13 mouse cellular contexts compared by ENCODE assay signal in genomic region chr17:13850175-13850574, GRCm38 (mm10).
DNase-seq lines count a peak whose midpoint lies in the region; ATAC-seq and TF ChIP-seq lines count a peak whose summit lies in the region.
"Had no signal": no experiment of that assay in that cellular context is flagged by ENCODE, and none has a peak within 500 bp of the region (broad histone marks: within the 10 kb centered on the region; RNA-seq: fewer than 3 reads in every experiment).

No protein-coding gene starts in this region.

- 92% methylated on average over 2 of the region's 2 CpGs for WGBS in liver, adult 2 months
- 88% methylated on average over 2 of the region's 2 CpGs for whole genome bisulfite sequencing in liver, embryonic 11.5 days
- WGBS in forebrain, embryonic 12.5 days = 84% methylated on average over 2 of the region's 2 CpGs

- no peak overlapping the region for H3K4me2 ChIP-seq in liver, embryonic 11.5 days
- no peak overlapping the region for H3K4me2 ChIP-seq in forebrain, embryonic 12.5 days
- H3K4me2 ChIP-seq: embryonic facial prominence, embryonic 15.5 days; intestine, embryonic 15.5 days had no signal

- TF ChIP-seq CTCF in liver, adult 2 months (IDR thresholded peaks at IDR 0.05; ENCODE audit: low read depth, low read length) = peak; percentile 36; the same call in 1 of the 2 replicates

- no peaks in the 10 kb centered on the region for H3K4me1 ChIP-seq in liver, adult 2 months (ENCODE audit: control insufficient read depth, insufficient read depth, low read length)
- H3K4me1 ChIP-seq in liver, embryonic 11.5 days (replicated peaks; ENCODE audit: control insufficient read depth, insufficient read depth, low read length) = no peaks in the 10 kb centered on the region
- H3K4me1 ChIP-seq in forebrain, embryonic 12.5 days = 0 out of 2 replicates have a peak, but pooled peaks cover 6% of the 10 kb centered on the region
- H3K4me1 ChIP-seq: embryonic facial prominence, embryonic 15.5 days; intestine, embryonic 15.5 days; limb, embryonic 10.5 days had no signal

- H3K27me3 ChIP-seq in liver, adult 2 months (ENCODE audit: control insufficient read depth, insufficient read depth, low read length) = no peaks in the 10 kb centered on the region
- H3K27me3 ChIP-seq in liver, embryonic 11.5 days (replicated peaks; ENCODE audit: control insufficient read depth, insufficient read depth, low read length) = no peaks in the 10 kb centered on the region
- no peaks in the 10 kb centered on the region for H3K27me3 ChIP-seq in forebrain, embryonic 12.5 days
- H3K27me3 ChIP-seq: embryonic facial prominence, embryonic 15.5 days; intestine, embryonic 15.5 days had no signal

- H3K9ac ChIP-seq in liver, adult 2 months (ENCODE audit: low read depth, low read length) = no peak overlapping the region
- no peak overlapping the region for H3K9ac ChIP-seq in liver, embryonic 11.5 days (ENCODE audit: low read depth, low read length)
- H3K9ac ChIP-seq in forebrain, embryonic 12.5 days = no peak overlapping the region
- H3K9ac ChIP-seq: embryonic facial prominence, embryonic 15.5 days; intestine, embryonic 15.5 days had no signal

- no peak overlapping the region for H3K4me3 ChIP-seq in liver, adult 2 months (ENCODE audit: insufficient read depth, low read depth, low read length)
- no peak overlapping the region for H3K4me3 ChIP-seq in liver, embryonic 11.5 days (ENCODE audit: low read depth, low read length)
- no peak overlapping the region for H3K4me3 ChIP-seq in forebrain, embryonic 12.5 days (replicated peaks)
- H3K4me3 ChIP-seq: embryonic facial prominence, embryonic 15.5 days; intestine, embryonic 15.5 days; limb, embryonic 10.5 days had no signal

- no peak for TF ChIP-seq POLR2A in liver, adult 2 months (IDR thresholded peaks at IDR 0.05; ENCODE audit: extremely low read depth, insufficient read depth, low read length)

- no peak overlapping the region for H3K27ac ChIP-seq in liver, adult 2 months (replicated peaks; ENCODE audit: insufficient read depth, low read depth, low read length)
- H3K27ac ChIP-seq in liver, embryonic 11.5 days (ENCODE audit: low read depth, low read length) = no peak overlapping the region
- no peak overlapping the region for H3K27ac ChIP-seq in forebrain, embryonic 12.5 days
- H3K27ac ChIP-seq: embryonic facial prominence, embryonic 15.5 days; intestine, embryonic 15.5 days; limb, embryonic 10.5 days had no signal

- no peaks in the 10 kb centered on the region for H3K9me3 ChIP-seq in liver, embryonic 11.5 days (ENCODE audit: control insufficient read depth, low read length)
- H3K9me3 ChIP-seq in forebrain, embryonic 12.5 days = no peaks in the 10 kb centered on the region
- H3K9me3 ChIP-seq: embryonic facial prominence, embryonic 15.5 days; intestine, embryonic 15.5 days; limb, embryonic 10.5 days had no signal

- DNase-seq in gastrocnemius, adult 18-20 months (ENCODE audit: low spot score) = peak; percentile 20
- no peak for DNase-seq in gastrocnemius, postnatal 25 days
- peak; percentile 17 for DNase-seq in liver, adult 2 months (ENCODE audit: extremely low read depth, low read depth, low spot score)
- no peak for DNase-seq in liver, embryonic 11.5 days (ENCODE audit: low spot score)
- DNase-seq in heart, postnatal 36 days = peak; percentile 22 to 30
- no peak for DNase-seq in embryo, embryonic 10 days (ENCODE audit: low spot score)
- DNase-seq in layer of hippocampus, adult 8-10 months (ENCODE audit: low spot score in 2 of 2) = no peak
- DNase-seq: cerebellum, adult 2 months; right cerebral cortex, adult 18-20 months had no signal

- ATAC-seq in liver, embryonic 11.5 days (replicated peaks; ENCODE audit: low FRiP score) = no peak
- no peak for ATAC-seq in forebrain, embryonic 12.5 days (ENCODE audit: low FRiP score)
- ATAC-seq: intestine, embryonic 15.5 days had no signal

- H3K36me3 ChIP-seq in liver, adult 2 months (ENCODE audit: control insufficient read depth, insufficient read depth, low read length) = peaks cover 49% of the 10 kb centered on the region
- H3K36me3 ChIP-seq in liver, embryonic 11.5 days (ENCODE audit: control insufficient read depth, insufficient read depth, low read length) = peaks cover 3% of the 10 kb centered on the region; the same call in 1 of the 2 replicates
- peaks cover 62% of the 10 kb centered on the region for H3K36me3 ChIP-seq in forebrain, embryonic 12.5 days (replicated peaks)

- intact Hi-C loops in heart, postnatal 36 days (cut with DNase I) = loop anchor here (5.0 kb wide), 3 partner anchors 92 to 357 kb away; no protein-coding TSS in a partner anchor

- H3K79me2 ChIP-seq in liver, adult 2 months (ENCODE audit: control insufficient read depth, insufficient read depth, low read length) = no peaks in the 10 kb centered on the region; the same call in 1 of the 2 replicates

Comparison
In these comparisons a context has a peak if more than half of its experiments do, and no peak if none do; other contexts are left out.
1. DNase-seq: peak in gastrocnemius, adult 18-20 months (single experiment), liver, adult 2 months (single experiment) and heart, postnatal 36 days (2 of 2); none in gastrocnemius, postnatal 25 days (single experiment), liver, embryonic 11.5 days (single experiment), embryo, embryonic 10 days (single experiment) and layer of hippocampus, adult 8-10 months (0 of 2).